Mouse (Mus musculus) adrenal gland, postnatal 10 days (tissue): ENCODE results near the gene Rasgef1a. TPM values are rescaled to one million over a fixed set of nuclear protein-coding genes. Genes with fewer than 3 reads are reported as not detected.
A peak's percentile ranks its signal among the peaks of the same experiment; 100 is the strongest.

Source experiments
- DNase-seq: peaks from one replicate; pipeline ENCODE4 v3.0.0; 2021; ENCODE audit warnings: mixed read lengths
- microRNA-seq: library from miRNA; unstranded; fragments of <30 nt; microRNA quantifications from one replicate; pipeline ENCODE4 v1.2.0, GENCODE M21; 2021
- total RNA-seq, 2 experiments: library from RNA; stranded (reverse); gene quantifications; 2 replicates each; pipeline ENCODE4 v1.2.3; 2021

Rasgef1a gene
- total RNA-seq, 2 experiments from 2014 or later, result 0.21 to 0.36 TPM

DNA sequence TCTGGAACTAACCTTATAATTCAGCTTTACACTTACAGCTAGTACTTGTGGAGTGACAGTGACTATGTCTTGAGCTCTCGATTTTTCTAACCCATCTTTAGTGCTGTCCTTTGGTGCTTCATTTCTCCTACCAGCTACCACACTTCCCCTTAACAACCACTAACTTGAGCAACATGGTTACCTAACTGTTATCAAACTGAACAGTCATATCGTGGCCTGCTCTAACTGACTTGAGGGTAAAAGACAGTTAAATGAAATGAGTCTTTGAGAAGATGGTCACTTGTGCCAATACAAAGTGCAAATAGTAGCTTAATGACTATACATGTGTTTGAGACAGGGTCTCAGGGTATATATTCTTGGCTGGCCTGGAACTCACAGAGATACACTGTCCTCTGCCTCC, 125.9 kb downstream of the Rasgef1a start:
- no peak for DNase-seq

GRCm38 (mm10) chr6:118138731-118139709, 127.8 kb downstream of the Rasgef1a start, which contains the start of gene Csgalnact2:
Csgalnact2 (minus strand) TSS chr6:118139140.
- peak; percentile 98 for DNase-seq

GRCm38 (mm10) chr6:118140961-118141360, 129.7 kb downstream of the Rasgef1a start:
- no peak for DNase-seq

Small RNA genes within 50 kb of the gene (microRNA-seq; reads per million reads assigned to microRNA genes)
- gene Mir7044, result 1.4 reads per million

Other genes with a start within 250 kb of the Rasgef1a start
- gene Zfp637, start 170.3 kb upstream of the Rasgef1a start, total RNA-seq, result 10 to 100 TPM; 30.9 to 38.0 TPM
- 1 to 10 TPM; 1.9 to 2.7 TPM for gene Zfp239, start 149.3 kb upstream of the Rasgef1a start, total RNA-seq
- 100 to 1,000 TPM; 424 to 432 TPM for gene Hnrnpf, start 111.1 kb upstream of the Rasgef1a start, total RNA-seq
- not detected for gene Fxyd4, start 73.7 kb upstream of the Rasgef1a start, total RNA-seq
- gene Csgalnact2, start 127.7 kb downstream of the Rasgef1a start, total RNA-seq, result 10 to 100 TPM; 16.6 to 17.5 TPM
- 1 to 10 TPM; 6.7 to 9.5 TPM for gene Ret, start 186.3 kb downstream of the Rasgef1a start, total RNA-seq